Mouse (Mus musculus): Measurements from ENCODE around the gene Slc48a1. TPM values are rescaled to one million over a fixed set of nuclear protein-coding genes. Genes with fewer than 3 reads are reported as not detected.

The Slc48a1 gene
- total RNA-seq, 2 experiments from 2014 or later = 133 to 135 TPM

DNA sequence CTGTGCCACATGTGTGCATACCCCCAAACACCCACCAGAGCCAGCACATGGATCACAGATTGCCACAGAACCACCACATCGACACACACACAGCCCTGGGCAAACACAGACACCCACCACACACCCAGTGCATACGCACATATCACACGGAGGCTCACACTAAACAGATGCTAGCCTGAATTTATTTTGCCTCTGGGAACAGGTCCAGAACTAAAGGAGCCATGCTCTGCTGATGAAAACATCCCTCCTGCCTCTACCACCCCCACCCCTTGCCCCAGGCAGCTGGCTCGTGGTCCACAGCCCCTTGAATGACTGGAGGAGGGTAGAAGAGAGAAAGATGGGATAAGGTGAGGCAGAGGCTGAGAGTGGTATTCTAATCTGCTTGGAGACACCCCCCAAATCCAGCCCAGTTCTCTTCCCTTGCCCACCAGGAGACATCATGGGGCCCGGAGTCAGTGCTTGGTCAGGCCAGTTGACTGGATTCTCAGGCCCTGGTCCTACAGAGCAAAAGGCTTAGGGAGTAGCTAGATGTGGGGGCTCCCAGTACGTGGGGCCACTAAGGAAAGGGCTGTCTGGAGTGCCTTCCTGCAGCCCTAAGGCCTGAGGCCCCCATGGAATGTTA lies 50.0 kb downstream of the Slc48a1 start:
- H3K27ac ChIP-seq = peak overlapping the region; percentile 97
- peak overlapping the region; percentile 24 for H3K4me3 ChIP-seq
- peak in 1 of 2 experiments; percentile 44 for DNase-seq (ENCODE audit: low spot score in 2 of 2)
- TF ChIP-seq CTCF (conservative IDR thresholded peaks at IDR 0.05) = no peak

DNA sequence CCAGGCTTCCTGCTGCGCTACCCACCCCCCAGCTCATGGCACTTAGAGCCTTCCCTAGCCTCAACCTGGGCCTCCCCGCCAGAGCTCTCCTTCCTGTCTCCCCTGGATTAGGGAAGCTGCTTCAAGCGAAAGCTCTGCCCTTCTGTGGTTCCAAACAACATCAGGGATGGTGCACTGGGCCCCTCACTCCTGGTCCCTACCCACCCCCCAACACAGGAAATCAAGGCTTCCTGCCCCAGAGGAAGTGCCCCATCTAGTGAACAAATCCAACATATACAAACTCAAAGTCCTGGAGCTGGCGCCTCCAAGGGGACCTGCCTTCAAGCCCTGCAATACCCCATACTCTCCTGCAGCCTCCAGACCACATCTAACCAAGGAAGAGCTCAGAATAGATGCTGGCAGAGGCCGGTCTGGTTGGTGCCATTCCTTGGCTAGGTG lies 50.6 kb downstream of the Slc48a1 start:
- TF ChIP-seq CTCF (conservative IDR thresholded peaks at IDR 0.05) = peak; percentile 55
- DNase-seq (ENCODE audit: low spot score in 2 of 2) = no peak
- H3K4me3 ChIP-seq = peak overlapping the region; percentile 65
- H3K27ac ChIP-seq = peak overlapping the region; percentile 97

DNA sequence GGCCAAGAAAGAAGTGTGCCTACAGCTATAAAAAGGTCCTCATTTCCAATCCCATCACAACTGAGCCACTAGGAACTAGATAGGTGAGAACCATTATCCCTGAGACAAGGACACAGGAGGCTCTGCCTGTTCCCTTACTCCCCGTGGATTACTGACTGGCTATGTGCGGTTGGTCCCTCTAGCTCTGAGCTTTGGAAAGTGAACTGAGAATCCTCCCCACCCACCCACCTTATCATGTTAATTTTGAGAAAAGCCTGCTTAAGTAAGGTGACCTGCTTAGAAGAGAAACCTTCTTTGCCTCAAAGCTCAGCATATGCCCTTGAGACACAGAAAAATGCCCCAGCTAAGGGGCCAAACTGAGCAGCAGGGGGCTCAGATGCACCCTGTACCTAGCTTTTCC lies 51.1 kb downstream of the Slc48a1 start:
- peak overlapping the region; percentile 65; the same call in 1 of the 2 replicates for H3K4me3 ChIP-seq
- peak overlapping the region; percentile 97 for H3K27ac ChIP-seq

DNA sequence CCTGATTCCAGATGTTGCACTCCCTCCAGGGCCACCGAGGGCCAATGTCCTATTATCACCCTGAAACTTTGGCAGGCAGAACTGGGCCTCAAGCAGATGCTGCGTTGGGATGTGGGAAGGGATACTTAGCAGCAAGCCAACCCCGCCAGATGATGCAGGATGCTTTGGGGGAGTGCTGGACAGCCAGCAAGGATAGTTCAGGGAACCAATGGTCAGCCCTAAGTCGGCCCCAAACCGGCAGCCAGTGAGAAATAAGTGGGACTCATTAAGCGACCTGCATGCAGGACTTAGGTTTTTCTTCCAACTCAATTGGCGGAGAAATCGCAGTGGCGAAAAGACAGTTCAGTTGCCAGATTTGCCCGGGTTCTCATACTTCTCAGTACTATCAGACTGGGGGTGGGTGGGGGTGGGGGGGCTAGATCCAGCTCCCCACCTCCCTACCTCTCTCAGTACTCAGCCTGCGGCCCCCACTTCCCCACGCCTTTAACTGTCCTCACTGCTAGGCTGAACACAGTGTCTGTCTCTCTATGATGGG lies 52.0 kb downstream of the Slc48a1 start:
- TF ChIP-seq CTCF (conservative IDR thresholded peaks at IDR 0.05) = no peak
- DNase-seq (ENCODE audit: low spot score in 2 of 2) = no peak
- H3K27ac ChIP-seq = peak overlapping the region; percentile 97
- peak overlapping the region; percentile 65 for H3K4me3 ChIP-seq

More for the DNA sequence above, 51.1 kb downstream of the Slc48a1 start:
- no peak for TF ChIP-seq CTCF (conservative IDR thresholded peaks at IDR 0.05)
- no peak for DNase-seq (ENCODE audit: low spot score in 2 of 2)

DNA sequence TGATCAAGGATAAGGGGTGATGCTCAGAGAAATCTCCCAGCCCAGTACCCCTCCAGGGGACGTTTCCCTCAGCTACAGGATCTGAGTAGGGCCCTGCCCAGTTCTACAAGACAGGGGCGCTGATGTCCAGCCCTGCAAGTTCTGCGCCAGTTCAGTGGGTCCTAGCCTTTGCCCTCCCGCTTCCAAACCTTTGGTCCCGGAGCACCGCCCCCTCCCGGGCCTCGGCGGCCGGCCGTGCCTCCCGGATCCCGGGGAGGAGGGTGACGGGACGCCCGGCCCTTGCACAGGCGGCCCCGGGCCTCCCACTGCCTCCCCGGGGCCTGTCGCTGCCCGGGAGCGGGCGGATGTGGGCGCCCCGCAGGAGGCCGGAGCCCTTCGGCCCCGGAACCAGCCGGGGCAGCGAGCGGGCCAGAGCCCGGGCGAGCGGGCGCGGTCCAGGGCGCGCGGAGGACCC lies 52.5 kb downstream of the Slc48a1 start:
- TF ChIP-seq CTCF (conservative IDR thresholded peaks at IDR 0.05) = peak; percentile 19; the same call in 1 of the 2 replicates
- DNase-seq (ENCODE audit: low spot score in 2 of 2) = no peak
- H3K27ac ChIP-seq = peak overlapping the region; percentile 97
- H3K4me3 ChIP-seq = peak overlapping the region; percentile 65

DNA sequence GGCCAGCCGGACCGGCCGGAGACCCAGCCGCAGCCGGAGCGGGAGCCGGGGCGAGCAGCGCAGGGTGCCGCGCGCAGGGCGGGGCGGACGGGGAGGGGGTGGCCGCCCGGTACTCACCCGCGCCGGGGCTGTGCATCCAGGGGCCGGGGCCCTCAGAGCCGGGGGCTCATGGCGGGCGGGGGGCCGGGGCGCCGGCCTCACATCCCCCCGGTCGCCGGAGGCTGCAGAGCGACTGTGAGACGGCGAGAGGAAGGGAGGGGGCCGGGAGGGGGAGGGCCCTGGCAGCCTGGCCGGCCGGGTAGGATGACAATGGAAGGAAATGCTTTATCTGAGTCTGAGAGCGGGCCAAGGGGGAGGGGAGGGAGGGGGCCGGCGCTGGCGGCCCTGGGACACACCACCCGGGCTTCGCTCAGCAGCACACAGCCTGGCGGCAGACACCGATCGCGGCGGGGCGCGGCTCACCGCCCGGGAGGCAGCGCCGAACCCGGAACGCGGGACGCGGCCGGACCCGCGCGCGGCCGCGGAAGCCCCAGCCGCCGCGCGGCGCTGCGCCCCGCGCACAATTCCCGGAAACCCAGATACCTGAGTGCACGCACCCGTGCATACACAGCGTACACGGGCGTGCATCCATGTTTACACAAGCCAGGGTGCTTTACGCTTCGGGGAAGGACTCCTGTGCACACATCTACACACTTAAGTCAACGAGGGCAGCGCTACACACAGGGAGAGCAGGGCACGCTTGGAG lies 53.1 kb downstream of the Slc48a1 start:
- Histone ChIP-seq H3K27ac (peak overlapping the region; percentile 97), H3K4me3 (peak overlapping the region; percentile 65)
- DNase-seq (ENCODE audit: low spot score in 2 of 2) = peak in 1 of 2 experiments; percentile 59
- TF ChIP-seq CTCF (conservative IDR thresholded peaks at IDR 0.05) = peak; percentile 40

DNA sequence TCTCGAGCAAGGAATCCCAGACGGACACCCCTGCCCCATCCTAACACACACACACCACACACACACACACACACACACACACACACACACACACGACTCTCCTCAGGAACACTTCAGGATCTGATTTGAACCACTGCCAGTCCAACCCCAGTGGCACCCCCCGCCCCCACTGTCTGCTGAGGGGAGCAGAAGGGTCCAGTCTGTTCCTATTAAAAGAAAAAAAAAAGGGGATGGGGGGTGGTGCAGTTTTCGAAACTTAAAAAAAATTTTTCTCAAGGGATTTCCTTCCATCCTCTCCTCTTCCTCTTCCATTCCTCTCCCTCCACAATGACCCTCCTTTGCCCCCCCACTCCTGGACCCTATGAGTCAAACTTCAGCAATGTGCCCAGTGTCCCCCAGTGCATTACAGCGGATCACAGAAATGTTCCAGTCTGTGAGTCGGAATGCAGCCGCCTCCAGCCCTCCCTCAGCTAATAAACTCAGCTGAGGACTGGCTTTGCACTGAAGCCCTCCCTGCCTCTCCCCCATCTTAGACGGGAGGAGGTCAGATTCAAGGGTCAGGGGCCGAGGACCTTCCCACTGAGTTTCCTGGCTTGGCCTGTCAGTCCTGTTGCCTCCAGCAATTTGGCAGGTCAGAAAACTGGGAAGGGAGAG lies 53.8 kb downstream of the Slc48a1 start:
- no peak for TF ChIP-seq CTCF (conservative IDR thresholded peaks at IDR 0.05)
- DNase-seq (ENCODE audit: low spot score in 2 of 2) = no peak

DNA sequence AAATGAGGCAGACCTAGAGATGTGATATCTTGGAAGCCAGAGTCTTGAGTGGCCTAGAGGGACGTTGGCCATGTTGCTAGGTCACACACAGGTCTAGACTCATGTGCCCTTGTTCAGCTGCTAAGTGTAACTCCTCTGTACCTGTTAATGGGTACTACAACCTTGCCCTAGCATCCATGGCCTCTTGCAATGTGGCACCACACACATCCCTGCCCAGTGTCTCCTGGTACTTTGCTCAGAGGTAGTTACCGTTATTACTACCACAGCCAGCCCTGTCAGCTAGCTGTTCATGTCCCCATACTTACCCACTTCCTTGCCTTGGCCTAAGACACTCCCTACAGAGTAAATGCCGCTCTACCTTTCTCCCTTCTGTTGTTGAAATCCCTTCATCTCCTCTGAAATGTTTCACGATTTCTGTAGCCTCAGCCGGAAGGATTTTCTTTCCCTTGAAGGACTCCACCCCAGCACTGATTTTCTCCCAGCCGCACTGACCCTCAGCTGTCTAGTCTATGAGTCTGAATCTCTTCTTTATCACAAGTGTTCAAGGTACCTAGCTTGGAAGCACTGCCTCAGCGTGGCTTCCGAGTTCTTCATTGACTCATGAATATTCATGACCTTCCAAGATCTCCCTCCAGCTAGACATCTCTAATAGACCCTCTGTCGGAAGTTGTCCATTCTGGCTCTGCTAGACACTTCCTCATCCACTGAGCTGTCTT lies 54.6 kb downstream of the Slc48a1 start:
- TF ChIP-seq CTCF (conservative IDR thresholded peaks at IDR 0.05) = no peak
- Histone ChIP-seq H3K4me3 (no peak overlapping the region), H3K27ac (no peak overlapping the region)
- no peak for DNase-seq (ENCODE audit: low spot score in 2 of 2)

More for the DNA sequence above, 53.8 kb downstream of the Slc48a1 start:
- Histone ChIP-seq H3K4me3 (peak overlapping the region; percentile 65), H3K27ac (peak overlapping the region; percentile 97)

DNA sequence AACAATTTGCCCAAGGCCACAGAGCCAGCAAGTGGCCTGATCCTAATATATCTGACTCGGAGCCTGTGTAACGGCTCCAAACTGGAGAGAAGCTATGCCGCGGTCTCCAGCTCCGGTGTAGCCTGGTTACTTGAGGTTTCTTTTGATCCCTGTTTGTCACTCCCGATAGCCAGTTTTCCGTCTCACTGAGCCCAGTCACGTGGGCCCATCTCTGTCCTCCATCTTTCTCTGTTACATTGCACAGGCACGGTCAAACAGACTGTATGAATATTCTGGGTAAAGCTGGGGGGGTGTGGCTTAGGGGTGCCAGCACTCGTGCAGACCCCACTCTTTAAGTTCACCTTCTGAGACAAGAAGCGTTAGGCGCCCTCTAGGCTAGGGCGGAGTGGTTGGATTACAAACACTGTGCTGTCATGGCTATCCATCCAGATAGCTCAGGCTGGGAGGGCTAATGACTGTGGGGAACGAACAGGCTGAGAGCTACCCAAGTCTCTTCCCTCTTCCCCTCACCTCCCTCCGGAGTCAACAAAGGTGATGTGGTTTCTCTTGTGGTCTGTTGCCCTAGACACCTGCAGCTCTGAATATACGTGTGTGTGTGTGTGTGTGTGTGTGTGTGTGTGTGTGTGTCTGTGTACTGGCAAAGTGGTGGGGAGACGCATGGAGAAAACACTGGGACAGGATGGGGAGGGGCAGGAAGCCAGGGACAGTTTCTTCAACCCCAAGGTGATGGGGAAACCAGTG lies 58.0 kb downstream of the Slc48a1 start:
- no peak for TF ChIP-seq CTCF (conservative IDR thresholded peaks at IDR 0.05)
- no peak overlapping the region for H3K4me3 ChIP-seq
- no peak for DNase-seq (ENCODE audit: low spot score in 2 of 2)
- H3K27ac ChIP-seq = no peak overlapping the region

DNA sequence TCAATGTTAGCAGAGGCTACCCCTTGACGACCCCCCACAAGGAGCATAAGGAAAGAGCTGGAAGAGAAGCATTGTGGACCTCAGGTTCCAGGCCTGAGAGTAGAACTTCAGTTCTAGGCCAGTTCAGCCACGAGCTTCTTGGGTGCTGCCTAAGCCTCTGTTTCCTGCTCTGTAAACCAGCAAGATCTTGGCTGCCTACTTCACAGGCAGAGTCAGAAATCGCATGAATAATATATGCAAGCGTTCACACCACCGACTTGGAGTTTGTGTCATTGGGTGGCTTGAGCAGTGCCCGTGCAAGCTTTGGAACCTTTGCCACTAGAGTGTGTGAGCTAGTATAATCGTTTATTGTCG lies 58.6 kb downstream of the Slc48a1 start:
- Histone ChIP-seq H3K4me3 (no peak overlapping the region), H3K27ac (no peak overlapping the region)
- no peak for DNase-seq (ENCODE audit: low spot score in 2 of 2)
- TF ChIP-seq CTCF (conservative IDR thresholded peaks at IDR 0.05) = no peak

DNA sequence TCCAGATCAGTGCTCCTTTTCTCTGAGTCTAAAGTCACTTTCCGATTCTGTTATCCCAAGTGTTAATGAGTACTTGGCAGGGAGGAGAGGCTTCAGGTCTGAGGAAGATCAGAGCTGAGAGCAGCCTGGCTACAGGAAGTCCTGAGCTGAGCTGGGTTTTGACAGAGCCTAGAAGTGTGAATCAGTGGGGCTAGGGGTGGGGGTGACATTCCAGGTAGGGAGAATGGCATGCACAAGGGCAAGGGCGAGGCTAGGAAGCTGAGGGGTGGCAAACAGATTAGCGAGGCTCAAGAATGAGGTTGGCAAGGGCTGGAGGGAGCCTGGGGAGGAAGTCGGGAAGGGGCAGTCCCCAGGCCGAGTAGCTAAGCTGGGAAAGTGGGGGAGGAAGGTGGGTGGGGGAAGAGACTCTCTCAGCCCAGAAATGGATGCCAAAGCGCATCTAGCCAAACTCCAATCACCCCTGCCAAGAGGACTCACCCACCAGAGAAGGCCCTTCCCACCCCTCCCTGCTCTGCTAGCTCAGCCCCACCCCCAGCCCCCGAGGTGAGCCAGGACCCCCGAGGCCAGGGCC lies 59.3 kb downstream of the Slc48a1 start:
- H3K27ac ChIP-seq = no peak overlapping the region
- DNase-seq (ENCODE audit: low spot score in 2 of 2) = no peak

More for the DNA sequence above, 59.3 kb downstream of the Slc48a1 start:
- TF ChIP-seq CTCF (conservative IDR thresholded peaks at IDR 0.05) = no peak
- H3K4me3 ChIP-seq = no peak overlapping the region
